Mouse (Mus musculus) left cerebral cortex, postnatal 36 days (tissue): ENCODE results near the gene Mydgf. TPM values are rescaled to one million over a fixed set of nuclear protein-coding genes. Genes with fewer than 3 reads are reported as not detected.

ENCODE experiments used
- microRNA-seq: library from miRNA; unstranded; fragments of <30 nt; microRNA quantifications from one replicate; pipeline ENCODE4 v1.2.0, GENCODE M21; 2022
- total RNA-seq, 2 experiments: library from RNA; stranded (reverse); gene quantifications; 2 replicates each; pipeline ENCODE4 v1.2.3; 2021

Mydgf gene
- total RNA-seq, 2 experiments from 2014 or later: 39.7 to 43.9 TPM

Small RNA genes lying within 50 kb of the gene (microRNA-seq; reads per million reads assigned to microRNA genes)
- not detected for gene Gm44397

Other genes with a start within 250 kb of the Mydgf start
- gene Zfp119b, start 234.4 kb downstream of the Mydgf start, total RNA-seq: 1 to 10 TPM; 3.5 to 3.8 TPM
- gene Ebi3, start 231.3 kb downstream of the Mydgf start, total RNA-seq: 1 to 10 TPM; 1.9 to 2.0 TPM
- gene Yju2, start 224.8 kb downstream of the Mydgf start, total RNA-seq: 10 to 100 TPM; 14.1 to 15.8 TPM
- 10 to 100 TPM; 34.0 to 42.4 TPM for gene Shd, start 213.5 kb downstream of the Mydgf start, total RNA-seq
- 10 to 100 TPM; 75.0 to 97.4 TPM for gene Fsd1, start 197.4 kb downstream of the Mydgf start, total RNA-seq
- 1 to 10 TPM; 2.3 to 3.1 TPM for gene Stap2, start 178.3 kb downstream of the Mydgf start, total RNA-seq
- 100 to 1,000 TPM in 1 of 2 experiments, 10 to 100 TPM in 1; 92.7 to 105 TPM for gene Mpnd, start 178.2 kb downstream of the Mydgf start, total RNA-seq
- gene Sh3gl1, start 147.3 kb downstream of the Mydgf start, total RNA-seq: 10 to 100 TPM; 39.3 to 45.1 TPM
- 1 to 10 TPM; 2.2 to 2.7 TPM for gene Chaf1a, start 143.5 kb downstream of the Mydgf start, total RNA-seq
- gene Ubxn6, start 108.9 kb downstream of the Mydgf start, total RNA-seq: 10 to 100 TPM; 87.9 to 94.9 TPM
- 100 to 1,000 TPM in 1 of 2 experiments, 10 to 100 TPM in 1; 95.2 to 109 TPM for gene Hdgfl2, start 104.3 kb downstream of the Mydgf start, total RNA-seq
- 1 to 10 TPM; 2.9 to 6.4 TPM for gene Plin4, start 74.1 kb downstream of the Mydgf start, total RNA-seq
- gene Plin5, start 66.3 kb downstream of the Mydgf start, total RNA-seq: under 1 TPM; 0.59 to 0.99 TPM
- 1 to 10 TPM; 4.2 to 5.4 TPM for gene Lrg1, start 61.9 kb downstream of the Mydgf start, total RNA-seq
- 100 to 1,000 TPM; 131 to 144 TPM for gene Sema6b, start 43.6 kb downstream of the Mydgf start, total RNA-seq
- 1 to 10 TPM; 7.9 to 8.5 TPM for gene Tnfaip8l1, start 21.4 kb downstream of the Mydgf start, total RNA-seq
- gene Dpp9, start 35.0 kb upstream of the Mydgf start, total RNA-seq: 10 to 100 TPM; 68.7 to 72.1 TPM
- gene Fem1a, start 72.9 kb upstream of the Mydgf start, total RNA-seq: 10 to 100 TPM; 33.0 to 35.4 TPM
- 1 to 10 TPM; 4.9 to 5.3 TPM for gene Ticam1, start 92.9 kb upstream of the Mydgf start, total RNA-seq
- 10 to 100 TPM in 1 of 2 experiments, 1 to 10 TPM in 1; 9.3 to 10.1 TPM for gene Plin3, start 109.0 kb upstream of the Mydgf start, total RNA-seq
- gene Arrdc5, start 116.4 kb upstream of the Mydgf start, total RNA-seq: not detected
- gene Uhrf1, start 119.4 kb upstream of the Mydgf start, total RNA-seq: 1 to 10 TPM in 1 of 2 experiments, under 1 TPM in 1; 0.82 to 1.3 TPM
- 10 to 100 TPM; 64.4 to 78.3 TPM for gene Kdm4b, start 142.1 kb upstream of the Mydgf start, total RNA-seq